Comparison of ENCODE assay signal across 8 mouse cellular contexts in the genomic region with DNA sequence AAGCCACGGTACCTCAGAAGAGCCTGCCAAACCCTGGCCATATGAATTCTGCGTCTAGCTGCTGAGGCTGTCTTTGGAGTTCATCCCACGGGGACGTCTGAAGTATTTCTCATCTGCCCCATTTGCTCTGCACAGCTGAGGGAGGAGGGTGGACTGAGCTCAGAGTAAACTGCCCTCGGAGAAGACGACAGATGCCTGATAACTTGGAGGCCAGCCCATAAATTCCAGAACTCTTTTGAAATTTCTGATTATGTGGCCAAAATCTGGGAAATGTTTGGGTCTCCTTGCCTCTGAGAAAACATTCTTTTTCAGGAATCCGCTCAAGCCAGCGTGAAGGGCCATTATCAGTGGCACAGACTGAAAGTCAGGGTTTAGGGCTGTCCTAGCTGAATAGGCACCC. TPM values are rescaled to one million over a fixed set of nuclear protein-coding genes. Genes with fewer than 3 reads are reported as not detected.
DNase-seq lines count a peak whose midpoint lies in the region; ATAC-seq lines count a peak whose summit lies in the region.
"Had no signal": no experiment of that assay in that cellular context is flagged by ENCODE, and none has a peak within 500 bp of the region (broad histone marks: within the 10 kb centered on the region; RNA-seq: fewer than 3 reads in every experiment).

No protein-coding gene starts in this region.

- peaks cover 23% of the 10 kb centered on the region for H3K4me1 ChIP-seq in midbrain, embryonic 14.5 days (ENCODE audit: control insufficient read depth, insufficient read depth, low read length)
- peaks cover 32% of the 10 kb centered on the region for H3K4me1 ChIP-seq in midbrain, embryonic 10.5 days
- H3K4me1 ChIP-seq in intestine, embryonic 16.5 days (ENCODE audit: control insufficient read depth, insufficient read depth, low read length), result peaks cover 23% of the 10 kb centered on the region
- H3K4me1 ChIP-seq in stomach, embryonic 15.5 days, result peaks cover 29% of the 10 kb centered on the region

- no peak for ATAC-seq in midbrain, embryonic 14.5 days (ENCODE audit: low FRiP score, low TSS enrichment)
- ATAC-seq in intestine, embryonic 16.5 days, result peak; percentile 74
- peak; percentile 38; the same call in 1 of the 2 replicates for ATAC-seq in stomach, embryonic 15.5 days (ENCODE audit: insufficient read depth, low FRiP score, low read depth)

- H3K4me2 ChIP-seq in midbrain, embryonic 14.5 days (ENCODE audit: low read length), result no peak overlapping the region
- peak overlapping the region; percentile 32; the same call in 1 of the 2 replicates for H3K4me2 ChIP-seq in intestine, embryonic 16.5 days (ENCODE audit: low read depth, low read length)
- no peak overlapping the region for H3K4me2 ChIP-seq in stomach, embryonic 15.5 days
- H3K4me2 ChIP-seq: liver, embryonic 15.5 days had no signal

- peak; percentile 28 for DNase-seq in midbrain, embryonic 14.5 days
- no peak for DNase-seq in midbrain, embryonic 10.5 days (ENCODE audit: low spot score)
- peak; percentile 71 for DNase-seq in gastrocnemius, postnatal 25 days
- no peak for DNase-seq in urinary bladder, postnatal 10 days (ENCODE audit: low spot score)
- no peak for DNase-seq in cerebellum, adult 11 months

- H3K9ac ChIP-seq in midbrain, embryonic 14.5 days (replicated peaks; ENCODE audit: low read length), result no peak overlapping the region
- no peak overlapping the region for H3K9ac ChIP-seq in intestine, embryonic 16.5 days (ENCODE audit: low read depth, low read length)
- H3K9ac ChIP-seq in stomach, embryonic 15.5 days, result no peak overlapping the region
- H3K9ac ChIP-seq: liver, embryonic 15.5 days had no signal

- no peaks in the 10 kb centered on the region for H3K9me3 ChIP-seq in midbrain, embryonic 14.5 days (ENCODE audit: control insufficient read depth, low read length)
- no peaks in the 10 kb centered on the region for H3K9me3 ChIP-seq in midbrain, embryonic 10.5 days (replicated peaks)
- no peaks in the 10 kb centered on the region for H3K9me3 ChIP-seq in intestine, embryonic 16.5 days (ENCODE audit: control insufficient read depth, low read length)
- no peaks in the 10 kb centered on the region for H3K9me3 ChIP-seq in stomach, embryonic 15.5 days
- H3K9me3 ChIP-seq: liver, embryonic 15.5 days had no signal

- H3K27ac ChIP-seq in midbrain, embryonic 14.5 days (replicated peaks; ENCODE audit: low read depth, low read length), result no peak overlapping the region; the same call in 1 of the 2 replicates
- H3K27ac ChIP-seq in midbrain, embryonic 10.5 days (replicated peaks), result no peak overlapping the region
- H3K27ac ChIP-seq in intestine, embryonic 16.5 days (ENCODE audit: low read length), result peak overlapping the region; percentile 78
- H3K27ac ChIP-seq in stomach, embryonic 15.5 days, result peak overlapping the region; percentile 73
- H3K27ac ChIP-seq: liver, embryonic 15.5 days had no signal

- 64% methylated on average over 8 of the region's 8 CpGs for WGBS in midbrain, embryonic 14.5 days
- WGBS in midbrain, embryonic 10.5 days, result 86% methylated on average over 8 of the region's 8 CpGs
- WGBS in intestine, embryonic 16.5 days, result 31% methylated on average over 8 of the region's 8 CpGs
- WGBS in stomach, embryonic 15.5 days, result 21% methylated on average over 8 of the region's 8 CpGs

- no peak overlapping the region for H3K4me3 ChIP-seq in midbrain, embryonic 14.5 days (replicated peaks; ENCODE audit: low read depth, low read length)
- no peak overlapping the region for H3K4me3 ChIP-seq in midbrain, embryonic 10.5 days
- no peak overlapping the region for H3K4me3 ChIP-seq in intestine, embryonic 16.5 days (ENCODE audit: low read length)
- no peak overlapping the region for H3K4me3 ChIP-seq in stomach, embryonic 15.5 days (replicated peaks)
- H3K4me3 ChIP-seq: liver, embryonic 15.5 days had no signal

- H3K36me3 ChIP-seq in midbrain, embryonic 14.5 days (ENCODE audit: control insufficient read depth, insufficient read depth, low read length), result no peaks in the 10 kb centered on the region
- no peaks in the 10 kb centered on the region for H3K36me3 ChIP-seq in midbrain, embryonic 10.5 days
- H3K36me3 ChIP-seq in intestine, embryonic 16.5 days (ENCODE audit: control insufficient read depth, insufficient read depth, low read length), result no peaks in the 10 kb centered on the region
- no peaks in the 10 kb centered on the region for H3K36me3 ChIP-seq in stomach, embryonic 15.5 days
- H3K36me3 ChIP-seq: liver, embryonic 15.5 days had no signal

- no peaks in the 10 kb centered on the region for H3K27me3 ChIP-seq in midbrain, embryonic 14.5 days (ENCODE audit: control insufficient read depth, insufficient read depth, low read length)
- H3K27me3 ChIP-seq in midbrain, embryonic 10.5 days (ENCODE audit: low read depth, poor library complexity, severe bottlenecking), result no peaks in the 10 kb centered on the region
- H3K27me3 ChIP-seq in intestine, embryonic 16.5 days (replicated peaks; ENCODE audit: control insufficient read depth, insufficient read depth, low read length), result no peaks in the 10 kb centered on the region
- no peaks in the 10 kb centered on the region for H3K27me3 ChIP-seq in stomach, embryonic 15.5 days (replicated peaks)
- H3K27me3 ChIP-seq: liver, embryonic 15.5 days had no signal

RNA-seq across cellular contexts. Expression of gene Crtc3, which starts 30.8 kb away (rescaled TPM):
- 11.7 and 14.0 TPM in 2 replicates for polyA plus RNA-seq in midbrain, embryonic 14.5 days (2014; fragmentation: Nextera tagmentation; extraction: Ambion mirVana)
- polyA plus RNA-seq in midbrain, embryonic 10.5 days (2016; fragmentation: Nextera tagmentation; extraction: Ambion mirVana), result 8.4 and 9.3 TPM in 2 replicates
- 10 to 100 TPM; 10.4 to 10.5 TPM for total RNA-seq in gastrocnemius, postnatal 25 days (2021)
- polyA plus RNA-seq in intestine, embryonic 16.5 days (2015; fragmentation: Nextera tagmentation; extraction: Ambion mirVana), result 9.6 and 11.8 TPM in 2 replicates
- polyA plus RNA-seq in stomach, embryonic 15.5 days (2015; fragmentation: Nextera tagmentation; extraction: Ambion mirVana), result 22.6 TPM in 2 replicates

Comparison
In these comparisons a context has a peak if more than half of its experiments do, and no peak if none do; other contexts are left out.
1. DNase-seq: peak in midbrain, embryonic 14.5 days (single experiment) and gastrocnemius, postnatal 25 days (single experiment); none in midbrain, embryonic 10.5 days (single experiment), urinary bladder, postnatal 10 days (single experiment) and cerebellum, adult 11 months (single experiment).
2. H3K27ac ChIP-seq: peak in intestine, embryonic 16.5 days (single experiment) and stomach, embryonic 15.5 days (single experiment); none in midbrain, embryonic 14.5 days (single experiment) and midbrain, embryonic 10.5 days (single experiment).